Mouse (Mus musculus): ENCODE measurements around the gene Nr1h4. TPM values are rescaled to one million over a fixed set of nuclear protein-coding genes. Genes with fewer than 3 reads are reported as not detected.

The Nr1h4 gene
- polyA plus RNA-seq (2014; fragmentation: Illumina TruSeq; extraction: RNeasy Lipid Tissue Mini Kit (QIAGEN cat#74804); ENCODE audit: low read depth, low replicate concordance) = 54.8 TPM

DNA sequence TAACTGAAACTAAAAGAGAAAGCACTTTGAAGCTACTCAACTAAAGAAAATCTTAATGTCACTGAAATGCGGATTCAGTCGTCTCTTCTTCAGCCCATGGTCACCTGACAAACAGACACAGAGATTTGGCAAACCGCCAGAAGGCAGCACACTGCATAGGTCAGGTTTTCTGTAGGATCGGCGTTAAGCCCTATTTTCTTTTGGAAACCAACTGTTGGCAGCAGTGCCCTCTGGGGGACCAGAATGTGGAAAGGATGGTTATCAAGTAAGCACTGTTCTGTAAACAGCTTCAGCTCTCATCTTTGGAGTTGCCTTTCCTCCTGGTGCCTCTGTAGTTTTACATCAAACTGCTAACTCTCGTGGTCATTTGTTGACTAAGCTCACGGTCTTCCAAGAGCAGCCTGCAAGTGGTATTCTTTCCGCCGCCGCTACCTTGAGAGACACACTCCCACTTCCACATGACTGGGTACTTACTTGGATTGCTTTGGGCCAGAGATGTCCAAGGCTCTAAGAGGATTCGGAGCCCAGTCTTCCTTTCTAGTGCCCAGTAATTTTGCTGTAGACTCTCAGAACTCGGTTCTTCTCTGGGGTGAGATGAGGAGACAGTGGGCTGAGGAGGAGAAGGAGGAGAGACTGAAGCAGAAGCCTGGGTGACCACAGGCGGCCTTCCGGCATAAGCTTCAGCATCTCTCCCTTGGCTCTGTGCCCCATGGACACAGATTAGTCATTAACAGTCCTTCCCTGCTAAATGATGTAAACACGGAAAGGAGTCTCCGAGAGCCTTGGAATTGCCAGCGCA is at the start of gene Nr1h4:
Gene Nr1h4, minus strand, starts transcription at position 657 of the 799 bp plus-strand sequence.

GRCm38 (mm10) chr10:89443623-89444151 is 89.7 kb downstream of the Nr1h4 start, which contains the start of gene Gas2l3:
Gas2l3 (minus strand) TSS chr10:89443967.

Other genes with a start within 250 kb of the Nr1h4 start
- 2.8 TPM for gene Ano4, start 188.8 kb downstream of the Nr1h4 start, polyA plus RNA-seq (2014; fragmentation: Illumina TruSeq; extraction: RNeasy Lipid Tissue Mini Kit (QIAGEN cat#74804); ENCODE audit: low read depth, low replicate concordance)
- 3.6 TPM for gene Gas2l3, start 89.6 kb downstream of the Nr1h4 start, polyA plus RNA-seq (2014; fragmentation: Illumina TruSeq; extraction: RNeasy Lipid Tissue Mini Kit (QIAGEN cat#74804); ENCODE audit: low read depth, low replicate concordance)
- gene Slc17a8, start 87.7 kb upstream of the Nr1h4 start, polyA plus RNA-seq (2014; fragmentation: Illumina TruSeq; extraction: RNeasy Lipid Tissue Mini Kit (QIAGEN cat#74804); ENCODE audit: low read depth, low replicate concordance) = 0.50 TPM
- 96.1 TPM for gene Scyl2, start 152.7 kb upstream of the Nr1h4 start, polyA plus RNA-seq (2014; fragmentation: Illumina TruSeq; extraction: RNeasy Lipid Tissue Mini Kit (QIAGEN cat#74804); ENCODE audit: low read depth, low replicate concordance)
- gene Actr6, start 198.7 kb upstream of the Nr1h4 start, polyA plus RNA-seq (2014; fragmentation: Illumina TruSeq; extraction: RNeasy Lipid Tissue Mini Kit (QIAGEN cat#74804); ENCODE audit: low read depth, low replicate concordance) = 21.4 TPM
- 84.8 TPM for gene Uhrf1bp1l, start 211.4 kb upstream of the Nr1h4 start, polyA plus RNA-seq (2014; fragmentation: Illumina TruSeq; extraction: RNeasy Lipid Tissue Mini Kit (QIAGEN cat#74804); ENCODE audit: low read depth, low replicate concordance)